Mouse (Mus musculus): ENCODE measurements at regions not wholly inside any gene's neighbourhood (a gene's known extent, or its start where the extent isn't known, plus 50 kb on each side); places are given as distances from the start of the nearest gene placed in this dataset.

GRCm38 (mm10) chr16:31598409-31598988, 64.7 kb upstream of the Dlg1 start:
- DNase-seq (ENCODE audit: low read depth, low spot score) = peak; percentile 59

GRCm38 (mm10) chr16:31598989-31599421, 64.2 kb upstream of the Dlg1 start:
- no peak for DNase-seq (ENCODE audit: low read depth, low spot score)

- no peak for DNase-seq (ENCODE audit: low read depth, low spot score)
Observed at GRCm38 (mm10) chr16:31601278-31601677, 62.0 kb upstream of the Dlg1 start.

- no peak for DNase-seq (ENCODE audit: low read depth, low spot score)
Observed at GRCm38 (mm10) chr16:31603185-31603584, 60.1 kb upstream of the Dlg1 start.

GRCm38 (mm10) chr16:31606389-31607177, 56.7 kb upstream of the Dlg1 start:
- no peak for DNase-seq (ENCODE audit: low read depth, low spot score)

GRCm38 (mm10) chr16:31608964-31609363, 54.3 kb upstream of the Dlg1 start:
- DNase-seq (ENCODE audit: low read depth, low spot score) = no peak

GRCm38 (mm10) chr16:31609394-31610172, 53.7 kb upstream of the Dlg1 start:
- no peak for DNase-seq (ENCODE audit: low read depth, low spot score)
